Mouse (Mus musculus): ENCODE measurements around the gene Actr3. TPM values are rescaled to one million over a fixed set of nuclear protein-coding genes. Genes with fewer than 3 reads are reported as not detected.

The Actr3 gene
- 819 TPM for polyA plus RNA-seq (2017; shearing (Covaris generic))

GRCm38 (mm10) chr1:125435369-125436135, at the start of gene Actr3:
Gene Actr3 (minus strand): TSS chr1:125435727.

Other genes with a start within 250 kb of the Actr3 start
- 0.45 TPM for gene Slc35f5, start 124.9 kb upstream of the Actr3 start, polyA plus RNA-seq (2017; shearing (Covaris generic))
- gene Gpr39, start 241.3 kb upstream of the Actr3 start, polyA plus RNA-seq (2017; shearing (Covaris generic)), result not detected